Mouse (Mus musculus) heart, embryonic 16.5 days (tissue): ENCODE measurements at regions not wholly inside any gene's neighbourhood (a gene's known extent, or its start where the extent isn't known, plus 50 kb on each side); places are given as distances from the start of the nearest gene placed in this dataset.
"Not testable (repeated sequence)": the region's sequence is repeated elsewhere in the genome, so short reads cannot be mapped to it uniquely, and the experiment has no call there.

Source experiments
- ATAC-seq: fragments of 200-750 bp; cut with Nextera tagmentation; replicated peaks from 2 replicates; pipeline ENCODE4 v1.8.0; 2017; ENCODE audit warnings: moderate number of reproducible peaks; ENCODE audit not compliant: insufficient read depth, low FRiP score; ENCODE audit errors: extremely low read depth
- H3K27ac ChIP-seq: fragments of 300-500 bp; sonication (generic); 2 replicates; pipeline ENCODE4 v1.5.1; 2014; ENCODE audit warnings: mild to moderate bottlenecking, low read length, control low read depth, moderate library complexity
- H3K27me3 ChIP-seq: fragments of 300-500 bp; sonication (generic); 2 replicates; pipeline ENCODE4 v1.6.1; 2014; ENCODE audit warnings: low read length, mixed read lengths; ENCODE audit not compliant: control insufficient read depth, insufficient read depth
- H3K36me3 ChIP-seq: fragments of 300-500 bp; sonication (generic); 2 replicates; pipeline ENCODE4 v1.6.1; 2014; ENCODE audit not compliant: control insufficient read depth, insufficient read depth
- H3K4me1 ChIP-seq: fragments of 300-500 bp; sonication (generic); 2 replicates; pipeline ENCODE4 v1.6.1; 2014; ENCODE audit warnings: low read length, mixed read lengths; ENCODE audit not compliant: control insufficient read depth, insufficient read depth
- H3K4me2 ChIP-seq: fragments of 300-500 bp; sonication (generic); 2 replicates; pipeline ENCODE4 v1.6.1; 2014; ENCODE audit warnings: low read depth, mild to moderate bottlenecking, control low read depth, low read length
- H3K4me3 ChIP-seq: fragments of 300-500 bp; sonication (generic); 2 replicates; pipeline ENCODE4 v1.5.1; 2014; ENCODE audit warnings: mild to moderate bottlenecking, control low read depth, low read length
- H3K9ac ChIP-seq: fragments of 300-500 bp; sonication (generic); 2 replicates; pipeline ENCODE4 v1.6.1; 2014; ENCODE audit warnings: low read length, control low read depth
- H3K9me3 ChIP-seq: fragments of 300-500 bp; sonication (generic); replicated peaks from 2 replicates; pipeline ENCODE4 v1.6.1; 2016; ENCODE audit warnings: low read length; ENCODE audit not compliant: control insufficient read depth
- WGBS: fragments of 180-500 bp; shearing (Covaris S2); extraction: QIAGEN DNeasy Blood & Tissue Kit; methylation state at CpG from one replicate; pipeline ENCODE4 v1.1.7; 2014; 5-methylcytosine and 5-hydroxymethylcytosine counted together

DNA sequence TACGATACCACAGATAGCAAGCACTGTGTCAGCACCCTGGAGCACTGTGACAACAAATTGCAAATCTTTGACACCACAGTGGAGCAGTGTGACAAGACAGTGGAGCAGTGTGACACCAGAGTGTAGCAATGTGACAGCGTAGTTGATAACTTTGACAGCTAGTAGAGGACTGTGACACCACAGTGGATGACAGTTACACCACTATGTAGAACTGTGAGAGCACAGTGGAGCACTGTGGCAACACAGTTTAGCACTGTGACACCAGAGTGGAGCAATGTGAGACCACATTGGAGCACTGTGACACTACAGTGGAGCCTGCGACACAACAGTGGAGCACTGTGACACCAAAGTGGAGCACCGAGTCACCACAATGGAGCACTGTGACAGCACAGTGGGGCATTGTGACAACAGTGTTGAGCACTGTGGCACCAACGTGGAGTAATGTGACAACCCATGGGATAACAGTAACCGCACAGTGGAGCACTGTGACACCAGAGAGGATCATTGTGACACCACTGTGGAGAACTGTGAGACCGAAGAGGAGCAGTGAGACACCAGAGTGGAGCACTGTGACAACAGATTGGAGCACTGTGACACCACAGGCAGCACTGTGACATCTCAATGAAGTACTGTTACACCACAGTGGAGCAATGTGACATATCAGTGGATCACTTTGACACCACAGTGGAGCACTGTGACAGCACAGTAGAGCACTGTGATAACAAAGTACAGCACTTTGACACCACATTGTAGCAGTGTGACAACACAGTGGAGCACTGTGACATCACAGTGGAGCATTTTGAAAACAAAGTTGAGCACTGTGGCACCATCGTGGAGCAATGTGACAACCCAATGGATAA, 83.7 kb upstream of the Vmn1r2 start:
- Histone ChIP-seq H3K9me3 (peaks cover 60% of the 10 kb centered on the region), H3K4me1 (no peaks in the 10 kb centered on the region), H3K4me2 (no peak overlapping the region), H3K4me3 (no peak overlapping the region), H3K36me3 (no peaks in the 10 kb centered on the region), H3K27ac (no peak overlapping the region), H3K9ac (no peak overlapping the region), H3K27me3 (no peaks in the 10 kb centered on the region)
- peak; percentile 28 for ATAC-seq
- 49% methylated on average over 8 of the region's 8 CpGs for WGBS

DNA sequence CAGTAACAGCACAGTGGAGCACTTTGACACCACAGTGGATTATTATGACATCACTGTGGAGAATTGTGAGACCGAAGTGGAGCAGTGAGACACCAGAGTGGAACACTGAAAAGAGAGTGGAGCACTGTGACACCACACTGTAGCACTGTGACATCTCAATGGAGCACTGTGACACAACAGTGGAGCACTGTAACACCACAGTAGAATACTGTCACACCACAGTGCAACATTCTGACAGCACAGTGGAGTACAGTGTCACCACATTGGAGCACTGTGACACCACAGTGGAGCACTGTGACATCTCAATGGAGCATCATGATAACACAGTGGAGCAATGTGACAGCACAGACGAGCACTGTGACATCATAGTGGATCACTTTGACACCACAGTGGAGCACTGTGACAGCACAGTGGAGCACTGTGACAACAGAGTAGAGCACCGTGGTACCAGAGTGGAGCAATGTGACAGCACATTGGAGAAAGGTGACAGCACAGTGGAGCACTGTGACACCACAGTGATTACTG, 83.0 kb upstream of the Vmn1r2 start:
- Histone ChIP-seq H3K27ac (no peak overlapping the region), H3K9me3 (peaks cover 60% of the 10 kb centered on the region), H3K36me3 (no peaks in the 10 kb centered on the region), H3K9ac (no peak overlapping the region), H3K4me3 (no peak overlapping the region), H3K4me2 (no peak overlapping the region), H3K4me1 (no peaks in the 10 kb centered on the region), H3K27me3 (no peaks in the 10 kb centered on the region)
- 60% methylated on average over 3 of the region's 3 CpGs for WGBS
- 0 out of 2 replicates have a peak, but pooled peaks have one; percentile 1 for ATAC-seq

DNA sequence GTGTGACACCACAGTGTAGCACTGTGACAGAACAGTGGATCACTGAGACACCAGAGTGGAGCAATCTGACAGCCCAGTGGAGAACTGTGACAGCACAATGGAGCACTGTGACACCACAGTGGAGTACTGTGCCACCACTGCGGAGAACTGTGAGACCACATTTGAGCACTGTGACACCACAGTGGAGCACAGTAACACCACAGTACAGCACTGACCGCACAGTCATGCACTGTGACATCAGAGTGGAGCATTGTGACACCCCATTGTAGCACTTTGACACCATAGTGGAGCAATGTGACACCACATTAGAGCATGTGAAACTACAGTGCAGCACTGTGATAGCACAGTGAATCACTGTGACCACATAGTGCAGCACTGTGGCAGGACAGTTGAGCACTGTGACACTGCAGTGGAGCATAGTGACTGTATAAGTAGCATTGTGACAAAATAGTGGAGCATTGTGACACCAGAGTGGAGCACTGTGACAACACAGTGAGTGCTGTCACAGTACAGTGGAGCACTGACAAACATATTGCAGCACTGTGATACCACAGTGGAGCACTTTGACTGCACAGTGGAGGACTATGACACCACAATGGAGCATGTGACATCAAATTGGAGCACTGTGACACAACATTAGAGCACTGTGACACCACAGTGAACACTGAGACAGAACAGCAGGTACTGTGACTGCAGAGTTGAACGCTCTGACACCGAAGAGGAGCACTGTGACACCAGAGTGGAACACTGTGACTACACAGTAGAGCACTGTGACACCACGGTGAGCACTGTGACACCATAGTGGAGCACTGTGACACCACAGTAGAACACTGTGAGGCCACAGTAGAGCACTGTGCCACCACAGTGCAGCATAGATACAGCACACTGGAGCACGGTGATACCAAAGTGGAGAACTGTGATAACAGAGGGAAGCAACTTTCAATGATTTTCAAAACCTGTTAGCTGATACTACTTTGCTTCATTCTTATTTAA, 81.4 kb upstream of the Vmn1r2 start:
- no peaks in the 10 kb centered on the region for H3K4me1 ChIP-seq
- H3K4me2 ChIP-seq = no peak overlapping the region
- H3K36me3 ChIP-seq = no peaks in the 10 kb centered on the region
- no peaks in the 10 kb centered on the region for H3K27me3 ChIP-seq
- peaks cover 63% of the 10 kb centered on the region for H3K9me3 ChIP-seq
- H3K27ac ChIP-seq = no peak overlapping the region
- no peak overlapping the region for H3K9ac ChIP-seq
- no peak for ATAC-seq
- no peak overlapping the region for H3K4me3 ChIP-seq
- WGBS = 52% methylated on average over 6 of the region's 6 CpGs

DNA sequence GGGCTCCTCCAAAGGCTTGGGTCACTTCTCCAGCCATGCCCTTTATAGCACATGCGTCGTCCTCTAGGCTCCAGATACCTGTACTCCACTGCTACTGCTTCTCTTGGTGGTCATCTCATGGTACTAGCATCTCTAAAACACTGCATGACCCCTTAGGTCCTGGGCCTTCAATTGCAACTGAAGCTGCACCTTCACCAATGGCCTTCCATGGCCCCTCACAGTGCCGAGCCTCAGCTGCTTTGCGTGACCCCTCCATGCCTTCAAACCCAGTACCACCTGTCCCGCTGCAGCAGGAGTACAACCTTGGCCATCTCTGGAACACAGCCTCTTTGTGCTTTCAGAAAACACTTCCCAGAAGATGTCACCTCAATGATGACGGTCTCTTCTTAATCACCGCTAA, 79.5 kb upstream of the Vmn1r2 start:
- H3K4me1 ChIP-seq, H3K4me3 ChIP-seq, H3K4me2 ChIP-seq, H3K27me3 ChIP-seq, H3K36me3 ChIP-seq, H3K9ac ChIP-seq, H3K27ac ChIP-seq, ATAC-seq: not testable (repeated sequence)
- H3K9me3 ChIP-seq = peaks cover 47% of the 10 kb centered on the region
- 67% methylated on average over 7 of the region's 7 CpGs for WGBS

DNA sequence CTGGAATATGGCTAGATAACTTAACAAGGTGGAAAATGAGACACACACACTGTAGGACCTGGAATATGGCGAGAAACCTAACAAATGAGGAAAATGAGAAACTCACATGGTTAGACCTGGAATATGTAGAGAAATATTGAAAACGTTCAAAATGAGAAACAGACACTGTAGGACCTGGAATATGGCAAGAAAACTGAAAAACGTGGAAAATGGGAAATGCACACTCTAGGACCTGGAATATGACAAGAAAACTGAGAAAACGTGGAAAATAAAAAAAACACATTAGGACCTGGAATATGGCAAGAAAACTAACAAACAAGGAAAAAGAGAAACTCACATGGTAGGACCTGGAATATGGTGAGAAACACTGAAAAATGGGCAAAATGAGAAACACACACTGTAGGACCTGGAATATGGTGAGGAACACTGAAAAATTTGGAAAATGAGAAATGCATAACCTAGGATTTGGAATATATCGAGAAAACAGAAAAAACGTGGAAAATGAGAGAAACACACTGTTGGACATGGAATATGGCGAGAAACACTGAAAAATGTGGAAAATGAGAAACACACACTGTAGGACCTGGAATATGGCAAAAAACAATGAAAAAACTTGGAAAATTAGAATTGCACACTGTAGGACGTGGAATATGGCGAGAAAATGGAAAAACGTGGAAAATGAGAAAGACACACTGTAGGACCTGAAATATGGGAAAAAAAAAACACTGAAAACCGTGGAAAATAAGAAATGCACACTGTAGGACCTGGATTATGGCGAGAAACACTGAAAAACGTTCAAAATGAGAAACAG, 77.3 kb upstream of the Vmn1r2 start:
- 60% methylated on average over 13 of the region's 13 CpGs for WGBS
- Histone ChIP-seq H3K36me3 (no peaks in the 10 kb centered on the region), H3K9ac (no peak overlapping the region), H3K4me1 (no peaks in the 10 kb centered on the region), H3K27me3 (no peaks in the 10 kb centered on the region), H3K9me3 (peaks cover 27% of the 10 kb centered on the region), H3K4me2 (no peak overlapping the region), H3K4me3 (no peak overlapping the region), H3K27ac (no peak overlapping the region)
- ATAC-seq = peak; percentile 56

DNA sequence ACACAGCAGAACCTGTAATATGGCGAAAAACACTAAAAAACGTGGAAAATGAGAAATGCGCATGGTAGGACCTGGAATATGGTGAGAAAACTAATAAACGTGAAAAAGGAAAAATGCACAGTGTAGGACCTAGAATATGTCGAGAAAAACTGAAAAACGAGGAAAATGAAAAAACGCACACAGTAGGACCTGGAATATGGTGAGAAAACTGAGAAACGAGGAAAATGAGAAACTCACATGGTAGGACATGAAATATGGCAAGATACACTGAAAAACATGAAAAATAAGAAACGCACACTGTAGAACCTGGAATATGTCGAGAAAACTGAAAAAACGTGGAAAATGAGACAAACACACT, 76.8 kb upstream of the Vmn1r2 start:
- Histone ChIP-seq H3K4me1 (no peaks in the 10 kb centered on the region), H3K9ac (no peak overlapping the region), H3K9me3 (peaks cover 26% of the 10 kb centered on the region), H3K36me3 (no peaks in the 10 kb centered on the region), H3K4me2 (no peak overlapping the region), H3K27ac (no peak overlapping the region), H3K27me3 (no peaks in the 10 kb centered on the region), H3K4me3 (no peak overlapping the region)
- WGBS = 78% methylated on average over 11 of the region's 11 CpGs
- ATAC-seq = no peak

DNA sequence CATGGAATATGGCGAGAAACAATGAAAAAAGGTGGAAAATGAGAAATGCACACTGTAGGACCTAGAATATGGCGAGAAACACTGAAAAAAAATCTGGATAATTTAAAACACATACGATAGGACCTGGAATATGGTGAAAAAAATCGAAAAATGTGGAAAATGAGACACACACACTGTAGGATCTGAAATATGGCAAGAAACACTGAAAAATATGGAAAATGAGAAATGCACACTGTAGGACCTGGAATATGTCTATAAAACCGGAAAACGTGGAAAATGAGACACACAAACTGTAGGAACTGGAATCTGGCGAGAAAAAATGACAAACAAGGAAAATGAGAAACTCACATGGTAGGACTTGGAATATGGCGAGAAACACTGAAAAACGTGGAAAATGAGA, 76.4 kb upstream of the Vmn1r2 start:
- ATAC-seq = peak; percentile 55; the same call in 1 of the 2 replicates
- WGBS = 73% methylated on average over 9 of the region's 9 CpGs
- peaks cover 22% of the 10 kb centered on the region for H3K9me3 ChIP-seq

More for the DNA sequence above, 76.4 kb upstream of the Vmn1r2 start:
- Histone ChIP-seq H3K4me3 (no peak overlapping the region), H3K4me1 (no peaks in the 10 kb centered on the region), H3K36me3 (no peaks in the 10 kb centered on the region), H3K27me3 (no peaks in the 10 kb centered on the region), H3K9ac (no peak overlapping the region), H3K27ac (no peak overlapping the region), H3K4me2 (no peak overlapping the region)
